In genomic region chr3:67462578-67462977, GRCm38 (mm10) we compare ENCODE assay signal across 8 mouse cellular contexts. TPM values are rescaled to one million over a fixed set of nuclear protein-coding genes. Genes with fewer than 3 reads are reported as not detected.
A peak's percentile ranks its signal among the peaks of the same experiment; 100 is the strongest.
DNase-seq lines count a peak whose midpoint lies in the region; ATAC-seq and TF ChIP-seq lines count a peak whose summit lies in the region.

No protein-coding gene starts in this region.

- H3K79me2 ChIP-seq in heart, adult 2 months (replicated peaks; ENCODE audit: control insufficient read depth, insufficient read depth, low read length): no peaks in the 10 kb centered on the region; the same call in 1 of the 2 replicates

- H3K4me1 ChIP-seq in heart, adult 2 months (ENCODE audit: control insufficient read depth, insufficient read depth, low read length): peaks cover 2% of the 10 kb centered on the region; the same call in 1 of the 2 replicates
- peaks cover 13% of the 10 kb centered on the region for H3K4me1 ChIP-seq in heart, embryonic 16.5 days (ENCODE audit: control insufficient read depth, insufficient read depth, low read length)

- no peak; the same call in 1 of the 2 replicates for ATAC-seq in heart, embryonic 16.5 days (replicated peaks; ENCODE audit: extremely low read depth, insufficient read depth, low FRiP score)

- H3K36me3 ChIP-seq in heart, adult 2 months (ENCODE audit: control insufficient read depth, insufficient read depth, low read length): no peaks in the 10 kb centered on the region; the same call in 1 of the 2 replicates
- H3K36me3 ChIP-seq in heart, embryonic 16.5 days (ENCODE audit: control insufficient read depth, insufficient read depth): peaks cover 32% of the 10 kb centered on the region

- H3K4me2 ChIP-seq in heart, embryonic 16.5 days (ENCODE audit: low read depth, low read length): peak overlapping the region; percentile 92

- WGBS in heart, adult 2 months: 34% methylated on average over 10 of the region's 10 CpGs
- WGBS in heart, embryonic 16.5 days: 20% methylated on average over 10 of the region's 10 CpGs

- TF ChIP-seq POLR2A in heart, adult 2 months (IDR thresholded peaks at IDR 0.05; ENCODE audit: insufficient read depth, low read depth, low read length): no peak

- TF ChIP-seq EP300 in heart, adult 2 months (IDR thresholded peaks at IDR 0.05; ENCODE audit: insufficient read depth, low read depth, low read length): no peak

- no peak for DNase-seq in heart, adult 2 months
- no peak for DNase-seq in heart, adult 8-10 months (ENCODE audit: low spot score)
- DNase-seq in NIH3T3 (ENCODE audit: low read depth): peak; percentile 58
- peak; percentile 8 to 29 for DNase-seq in lung, postnatal 4 days
- no peak for DNase-seq in urinary bladder, postnatal 14 days (ENCODE audit: low spot score)
- no peak for DNase-seq in kidney, adult 11 months
- DNase-seq in cerebellum, adult 8-10 months: no peak

- H3K27me3 ChIP-seq in heart, adult 2 months (ENCODE audit: control insufficient read depth, insufficient read depth, low read length): no peaks in the 10 kb centered on the region
- no peaks in the 10 kb centered on the region for H3K27me3 ChIP-seq in heart, embryonic 16.5 days (ENCODE audit: control insufficient read depth, insufficient read depth, low read length)

- no peaks in the 10 kb centered on the region for H3K9me3 ChIP-seq in heart, embryonic 16.5 days (replicated peaks; ENCODE audit: control insufficient read depth, low read length)

- peak overlapping the region; percentile 10; the same call in 1 of the 2 replicates for H3K9ac ChIP-seq in heart, adult 2 months (ENCODE audit: low read depth, low read length)
- no peak overlapping the region for H3K9ac ChIP-seq in heart, embryonic 16.5 days (ENCODE audit: low read length)

- intact Hi-C loops in heart, adult 2 months (cut with DNase I): no loop called here

- H3K4me3 ChIP-seq in heart, adult 2 months: peak overlapping the region; percentile 70
- H3K4me3 ChIP-seq in heart, embryonic 16.5 days (ENCODE audit: low read length): peak overlapping the region; percentile 86

- H3K27ac ChIP-seq in heart, adult 2 months: no peak overlapping the region
- H3K27ac ChIP-seq in heart, embryonic 16.5 days (ENCODE audit: low read length): no peak overlapping the region; the same call in 1 of the 2 replicates

- no peak for TF ChIP-seq CTCF in heart, adult 2 months (IDR thresholded peaks at IDR 0.05)

RNA-seq across cellular contexts. Expression of gene Lxn, which starts 1.1 kb away (rescaled TPM):
- 1 to 10 TPM; 2.6 to 4.5 TPM for total RNA-seq in heart, adult 2 months (2021)
- polyA plus RNA-seq in heart, adult 2 months (2012; rRNA removed): 8.8 and 11.0 TPM in 2 replicates
- 1 to 10 TPM; 1.9 to 4.3 (median 3.3) TPM for total RNA-seq in heart, adult 8-10 months (2022)
- 72.3 and 74.4 TPM in 2 replicates for polyA plus RNA-seq in heart, embryonic 16.5 days (2015; fragmentation: Nextera tagmentation; extraction: Ambion mirVana)

RNA-seq across cellular contexts. Expression of gene Gfm1, which starts 32.7 kb away (rescaled TPM):
- 100 to 1,000 TPM; 203 to 226 TPM for total RNA-seq in heart, adult 2 months (2021)
- polyA plus RNA-seq in heart, adult 2 months (2012; rRNA removed): 70.9 and 127 TPM in 2 replicates
- 100 to 1,000 TPM; 204 to 236 (median 226) TPM for total RNA-seq in heart, adult 8-10 months (2022)
- 113 and 115 TPM in 2 replicates for polyA plus RNA-seq in heart, embryonic 16.5 days (2015; fragmentation: Nextera tagmentation; extraction: Ambion mirVana)

RNA-seq across cellular contexts. Expression of gene Rarres1, which starts 52.7 kb away (rescaled TPM):
- total RNA-seq in heart, adult 2 months (2021): 1 to 10 TPM in 1 of 2 experiments, under 1 TPM in 1; 0.89 to 1.0 TPM
- polyA plus RNA-seq in heart, adult 2 months (2012; rRNA removed): 0.70 and 0.94 TPM in 2 replicates
- 1 to 10 TPM in 2 of 4 experiments, under 1 TPM in 2; 0.46 to 1.4 (median 0.90) TPM for total RNA-seq in heart, adult 8-10 months (2022)
- 2.0 and 2.5 TPM in 2 replicates for polyA plus RNA-seq in heart, embryonic 16.5 days (2015; fragmentation: Nextera tagmentation; extraction: Ambion mirVana)

Comparison
In these comparisons a context has a peak if more than half of its experiments do, and no peak if none do; other contexts are left out.
1. DNase-seq: peak in NIH3T3 (single experiment) and lung, postnatal 4 days (2 of 2); none in heart, adult 2 months (0 of 2), heart, adult 8-10 months (single experiment), urinary bladder, postnatal 14 days (single experiment), kidney, adult 11 months (single experiment) and cerebellum, adult 8-10 months (single experiment).